Mouse (Mus musculus) bone marrow macrophage, adult 2 months (primary cell): ENCODE measurements at regions not wholly inside any gene's neighbourhood (a gene's known extent, or its start where the extent isn't known, plus 50 kb on each side); places are given as distances from the start of the nearest gene placed in this dataset.

Experiments used
- H3K27ac ChIP-seq: 2 replicates; pipeline ENCODE4 v1.5.1; 2012; ENCODE audit warnings: low read depth, low read length; ENCODE audit not compliant: insufficient read depth
- H3K4me1 ChIP-seq: 2 replicates; pipeline ENCODE4 v1.6.1; 2012; ENCODE audit warnings: low read length; ENCODE audit not compliant: control insufficient read depth, insufficient read depth
- H3K4me3 ChIP-seq: 2 replicates; pipeline ENCODE4 v1.5.1; 2012; ENCODE audit warnings: mild to moderate bottlenecking, low read length, moderate library complexity; ENCODE audit not compliant: insufficient read depth
- CTCF ChIP-seq: IDR thresholded peaks from 2 replicates; pipeline ENCODE4 v1.5.1; 2012; ENCODE audit warnings: low read depth, mild to moderate bottlenecking, low read length, moderate library complexity
- POLR2A ChIP-seq: IDR thresholded peaks from 2 replicates; pipeline ENCODE4 v1.6.1; 2012; ENCODE audit warnings: mild to moderate bottlenecking, low read depth, low read length, borderline replicate concordance

GRCm38 (mm10) chr4:53210685-53211084 lies 51.0 kb upstream of the Abca1 start:
- H3K4me1 ChIP-seq: 0 out of 2 replicates have a peak, but pooled peaks cover 7% of the 10 kb centered on the region
- TF ChIP-seq POLR2A (no peak), CTCF (no peak)
- no peak overlapping the region for H3K4me3 ChIP-seq
- no peak overlapping the region for H3K27ac ChIP-seq
